Mouse (Mus musculus) heart, postnatal 14 days (tissue): ENCODE results near the gene Pitpnc1. TPM values are rescaled to one million over a fixed set of nuclear protein-coding genes. Genes with fewer than 3 reads are reported as not detected.
"Not testable (repeated sequence)": the region's sequence is repeated elsewhere in the genome, so short reads cannot be mapped to it uniquely, and the experiment has no call there.

ENCODE experiments used
- DNase-seq, 2 experiments: peaks; one replicate each; pipeline ENCODE4 v3.0.0; 2021 to 2022
- intact Hi-C: fragments of 180-260 bp; cut with DNase I; formaldehyde crosslinking; loops from one replicate; pipeline ENCODE4 v1.15.1; 2025
- long read RNA-seq, 2 experiments: library from polyadenylated mRNA; stranded (forward); transcript quantifications; one replicate each; pipeline ENCODE4 v2.0.0; 2021
- total RNA-seq, 2 experiments: library from RNA; stranded (reverse); gene quantifications; 2 replicates each; pipeline ENCODE4 v1.2.3; 2021

Gene Pitpnc1
- total RNA-seq = 10 to 100 TPM; 67.9 to 68.4 TPM
- long read RNA-seq, experiment 1, partial matches to known transcripts = 19 of 42 reads
- long read RNA-seq, experiment 1, other reads (novel, unspliced or antisense) = 23 of 42 reads
- long read RNA-seq, experiment 2, partial matches to known transcripts = 18 of 50 reads
- long read RNA-seq, experiment 2, other reads (novel, unspliced or antisense) = 32 of 50 reads

- peak; percentile 84 to 91 for DNase-seq
- intact Hi-C loops = loop anchor here (5.0 kb wide), 1 partner anchor 133 kb away; no protein-coding TSS in a partner anchor
These were observed at the start of gene Pitpnc1 for GRCm38 (mm10) chr11:107470521-107471041. Pitpnc1 (minus strand) TSS chr11:107470699.

- no peak for DNase-seq
- intact Hi-C loops = no loop called here
These were observed 48.3 kb upstream of the Pitpnc1 start for GRCm38 (mm10) chr11:107518645-107519429.

GRCm38 (mm10) chr11:107516387-107516786 lies 45.9 kb upstream of the Pitpnc1 start:
- intact Hi-C loops = no loop called here
- DNase-seq = no peak

GRCm38 (mm10) chr11:107513047-107513446 lies 42.5 kb upstream of the Pitpnc1 start:
- intact Hi-C loops = loop anchor here (2.0 kb wide), 2 partner anchors 34 to 340 kb away; partner anchors contain the start of gene Helz

GRCm38 (mm10) chr11:107511954-107512353 lies 41.5 kb upstream of the Pitpnc1 start:
- intact Hi-C loops = loop anchor here (2.0 kb wide), 2 partner anchors 35 to 341 kb away; partner anchors contain the start of gene Helz
- DNase-seq = peak; percentile 69 to 78

More at GRCm38 (mm10) chr11:107513047-107513446, 42.5 kb upstream of the Pitpnc1 start:
- peak; percentile 9 to 18 for DNase-seq

- intact Hi-C loops = no loop called here
- peak; percentile 17 to 21 for DNase-seq
These were observed 40.1 kb upstream of the Pitpnc1 start for GRCm38 (mm10) chr11:107510362-107511269.

- peak in 1 of 2 experiments; percentile 13 for DNase-seq
- intact Hi-C loops = no loop called here
These were observed 39.3 kb upstream of the Pitpnc1 start for GRCm38 (mm10) chr11:107509631-107510338.

GRCm38 (mm10) chr11:107506260-107506659 lies 35.8 kb upstream of the Pitpnc1 start:
- peak in 1 of 2 experiments; percentile 21 for DNase-seq
- intact Hi-C loops = no loop called here

GRCm38 (mm10) chr11:107504364-107504763 lies 33.9 kb upstream of the Pitpnc1 start:
- intact Hi-C loops, DNase-seq: not testable (repeated sequence)

GRCm38 (mm10) chr11:107502801-107503200 lies 32.3 kb upstream of the Pitpnc1 start:
- DNase-seq = no peak
- intact Hi-C loops = no loop called here

GRCm38 (mm10) chr11:107484341-107484740 lies 13.8 kb upstream of the Pitpnc1 start:
- intact Hi-C loops = no loop called here
- no peak for DNase-seq

GRCm38 (mm10) chr11:107479862-107480203 lies 9.3 kb upstream of the Pitpnc1 start:
- intact Hi-C loops = no loop called here
- no peak for DNase-seq

- peak; percentile 97 to 98 for DNase-seq
- intact Hi-C loops = no loop called here
These were observed 8.8 kb upstream of the Pitpnc1 start, which contains the start of gene Psmd12 for GRCm38 (mm10) chr11:107479053-107479861. Psmd12 (plus strand) TSS chr11:107479484.

- DNase-seq = peak; percentile 24 to 56
- intact Hi-C loops = loop anchor here (5.0 kb wide), 1 partner anchor 136 kb away; no protein-coding TSS in a partner anchor
These were observed 2.8 kb upstream of the Pitpnc1 start for GRCm38 (mm10) chr11:107473137-107473820.

GRCm38 (mm10) chr11:107472304-107472703 lies 1.8 kb upstream of the Pitpnc1 start:
- intact Hi-C loops = loop anchor here (1.0 to 5.0 kb wide), 2 partner anchors 135 to 258 kb away; no protein-coding TSS in a partner anchor

GRCm38 (mm10) chr11:107471071-107471720 lies 697 bp upstream of the Pitpnc1 start:
- intact Hi-C loops = loop anchor here (5.0 kb wide), 1 partner anchor 134 kb away; no protein-coding TSS in a partner anchor
- no peak for DNase-seq

More at GRCm38 (mm10) chr11:107472304-107472703, 1.8 kb upstream of the Pitpnc1 start:
- DNase-seq = no peak
